Mouse (Mus musculus) lung, embryonic 15.5 days (tissue): ENCODE data around the gene Dus2. TPM values are rescaled to one million over a fixed set of nuclear protein-coding genes. Genes with fewer than 3 reads are reported as not detected.

Experiments used
- ATAC-seq: fragments of 200-750 bp; cut with Nextera tagmentation; 2 replicates; pipeline ENCODE4 v1.8.0; 2017; ENCODE audit warnings: moderate number of reproducible peaks, borderline replicate concordance; ENCODE audit not compliant: low FRiP score, low TSS enrichment; ENCODE audit errors: extremely low read depth
- H3K27ac ChIP-seq: fragments of 300-500 bp; sonication (generic); 2 replicates; pipeline ENCODE4 v1.5.1; 2015; ENCODE audit warnings: moderate library complexity, mild to moderate bottlenecking, inconsistent platforms
- H3K27me3 ChIP-seq: fragments of 300-500 bp; sonication (generic); 2 replicates; pipeline ENCODE4 v1.6.1; 2015; ENCODE audit warnings: inconsistent platforms
- H3K36me3 ChIP-seq: fragments of 300-500 bp; sonication (generic); 2 replicates; pipeline ENCODE4 v1.6.1; 2015; ENCODE audit warnings: inconsistent platforms
- H3K4me1 ChIP-seq: fragments of 300-500 bp; sonication (generic); 2 replicates; pipeline ENCODE4 v1.6.1; 2015; ENCODE audit warnings: inconsistent platforms
- H3K4me2 ChIP-seq: fragments of 300-500 bp; sonication (generic); 2 replicates; pipeline ENCODE4 v1.6.1; 2015; ENCODE audit warnings: inconsistent platforms, mild to moderate bottlenecking, moderate library complexity
- H3K4me3 ChIP-seq: fragments of 300-500 bp; sonication (generic); 2 replicates; pipeline ENCODE4 v1.5.1; 2015; ENCODE audit warnings: mild to moderate bottlenecking, inconsistent platforms
- H3K9ac ChIP-seq: fragments of 300-500 bp; sonication (generic); 2 replicates; pipeline ENCODE4 v1.6.1; 2015; ENCODE audit warnings: inconsistent platforms
- H3K9me3 ChIP-seq: fragments of 300-500 bp; sonication (generic); 2 replicates; pipeline ENCODE4 v1.6.1; 2016; ENCODE audit warnings: inconsistent platforms
- WGBS: fragments of 180-500 bp; shearing (Covaris S2); methylation state at CpG from one replicate; pipeline ENCODE4 v1.1.7; 2015; 5-methylcytosine and 5-hydroxymethylcytosine counted together
- microRNA-seq: library from miRNA; unstranded; fragments of <30 nt; microRNA quantifications from one replicate; pipeline ENCODE4, GENCODE M21; 2016
- polyA plus RNA-seq: library from polyadenylated mRNA; unstranded; fragments of >200 nt; fragmentation: Nextera tagmentation; extraction: Ambion mirVana; gene quantifications from 2 replicates; pipeline ENCODE4 v1.2.1, GENCODE M21; 2015

Gene Dus2
- polyA plus RNA-seq, 1 experiment from 2014 or later = 20.9 TPM

DNA sequence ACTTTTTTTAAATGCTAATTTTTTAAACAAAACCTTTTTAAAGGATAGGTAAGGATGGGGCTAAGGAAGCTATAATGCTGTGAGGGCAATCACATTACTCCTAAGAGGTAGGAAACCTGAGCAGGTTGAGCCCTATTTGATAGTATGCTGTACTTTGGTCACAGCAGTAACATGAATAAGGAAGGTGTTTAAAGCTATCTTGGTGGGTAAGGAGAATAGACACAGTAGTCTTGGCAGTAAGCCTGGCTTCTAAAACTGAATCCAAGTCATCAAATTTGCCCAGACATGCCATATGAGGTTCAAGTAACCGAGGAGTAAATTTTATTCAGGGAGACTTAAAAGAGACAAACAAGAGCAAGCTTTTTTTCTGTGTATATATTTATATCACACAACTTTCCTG is 78.4 kb downstream of the Dus2 start:
- 46% methylated on average over 1 of the region's 1 CpGs for WGBS
- Histone ChIP-seq H3K27me3 (no peaks in the 10 kb centered on the region), H3K36me3 (no peaks in the 10 kb centered on the region), H3K27ac (no peak overlapping the region), H3K9me3 (no peaks in the 10 kb centered on the region), H3K4me1 (no peaks in the 10 kb centered on the region), H3K9ac (no peak overlapping the region), H3K4me2 (no peak overlapping the region), H3K4me3 (no peak overlapping the region)
- ATAC-seq = no peak

DNA sequence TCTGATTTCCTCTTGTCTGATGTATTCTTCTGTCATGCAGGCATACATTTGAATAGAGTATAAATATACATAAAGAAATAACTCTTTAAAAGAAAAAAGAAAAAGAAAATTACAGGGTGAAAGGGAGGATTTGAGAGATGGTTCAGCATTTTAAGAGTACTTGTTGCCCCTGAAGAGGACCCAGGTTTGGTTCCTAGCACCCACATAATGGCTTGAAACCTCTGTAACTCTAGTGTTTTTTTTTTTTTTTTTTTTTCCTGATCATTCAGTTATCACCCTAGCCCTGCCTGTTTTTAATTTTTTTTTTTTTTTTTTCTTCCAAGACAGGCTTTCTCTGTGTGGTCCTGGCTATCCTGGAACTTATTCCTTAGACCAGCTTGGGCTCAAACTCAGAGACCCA is 81.0 kb downstream of the Dus2 start:
- no peak overlapping the region for H3K9ac ChIP-seq
- H3K27ac ChIP-seq = no peak overlapping the region
- H3K9me3 ChIP-seq = no peaks in the 10 kb centered on the region
- no peak overlapping the region for H3K4me2 ChIP-seq
- no peaks in the 10 kb centered on the region for H3K4me1 ChIP-seq
- no peaks in the 10 kb centered on the region for H3K36me3 ChIP-seq
- no peak for ATAC-seq
- no peak overlapping the region for H3K4me3 ChIP-seq
- no peaks in the 10 kb centered on the region for H3K27me3 ChIP-seq

DNA sequence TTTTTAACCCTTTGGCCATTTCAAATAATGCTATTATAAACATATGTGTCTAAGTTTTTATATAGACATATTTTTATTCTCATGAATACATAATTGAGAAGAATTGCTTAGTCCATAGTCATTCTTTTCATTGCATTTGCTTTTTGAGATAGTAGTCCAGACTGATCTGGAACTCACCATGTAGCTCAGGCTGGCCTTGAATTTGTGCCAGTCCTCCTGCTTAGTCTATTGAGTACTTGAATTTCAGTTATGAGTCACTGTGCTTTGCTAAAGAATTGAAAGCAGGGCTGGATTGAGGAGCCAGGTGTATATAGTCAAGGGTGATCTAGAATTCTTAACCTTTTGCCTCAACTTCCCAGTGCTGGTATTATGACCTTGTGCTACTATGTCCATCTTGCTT is 83.1 kb downstream of the Dus2 start:
- Histone ChIP-seq H3K4me1 (no peaks in the 10 kb centered on the region), H3K4me2 (no peak overlapping the region), H3K27ac (no peak overlapping the region), H3K4me3 (no peak overlapping the region), H3K9ac (no peak overlapping the region), H3K9me3 (no peaks in the 10 kb centered on the region), H3K27me3 (no peaks in the 10 kb centered on the region), H3K36me3 (peaks cover 8% of the 10 kb centered on the region; the same call in 1 of the 2 replicates)
- ATAC-seq = no peak

DNA sequence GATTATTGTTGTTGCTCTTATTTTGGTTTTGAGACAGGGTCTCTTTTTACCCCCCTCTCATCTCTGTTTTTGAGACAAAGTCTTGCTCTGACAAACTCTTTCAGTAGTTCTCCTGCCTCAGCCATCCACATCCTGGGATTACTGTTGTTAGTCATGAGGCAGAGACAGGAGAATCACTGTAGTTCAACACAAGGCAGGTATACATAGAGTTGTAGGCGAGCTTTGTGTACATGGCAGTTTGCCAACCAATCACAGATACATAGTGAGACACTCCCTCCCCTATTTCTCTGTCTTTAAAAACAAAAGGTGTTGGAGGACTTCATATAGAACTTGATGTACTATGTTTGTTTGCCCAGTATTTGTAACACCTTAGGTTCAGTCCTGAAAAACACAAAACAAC is 83.5 kb downstream of the Dus2 start:
- H3K9me3 ChIP-seq = no peaks in the 10 kb centered on the region
- no peak for ATAC-seq
- H3K27me3 ChIP-seq = no peaks in the 10 kb centered on the region
- no peak overlapping the region for H3K9ac ChIP-seq
- no peak overlapping the region for H3K4me2 ChIP-seq
- no peaks in the 10 kb centered on the region for H3K4me1 ChIP-seq
- WGBS = 78% methylated on average over 1 of the region's 1 CpGs
- H3K4me3 ChIP-seq = no peak overlapping the region
- no peak overlapping the region for H3K27ac ChIP-seq
- H3K36me3 ChIP-seq = peaks cover 12% of the 10 kb centered on the region; the same call in 1 of the 2 replicates

DNA sequence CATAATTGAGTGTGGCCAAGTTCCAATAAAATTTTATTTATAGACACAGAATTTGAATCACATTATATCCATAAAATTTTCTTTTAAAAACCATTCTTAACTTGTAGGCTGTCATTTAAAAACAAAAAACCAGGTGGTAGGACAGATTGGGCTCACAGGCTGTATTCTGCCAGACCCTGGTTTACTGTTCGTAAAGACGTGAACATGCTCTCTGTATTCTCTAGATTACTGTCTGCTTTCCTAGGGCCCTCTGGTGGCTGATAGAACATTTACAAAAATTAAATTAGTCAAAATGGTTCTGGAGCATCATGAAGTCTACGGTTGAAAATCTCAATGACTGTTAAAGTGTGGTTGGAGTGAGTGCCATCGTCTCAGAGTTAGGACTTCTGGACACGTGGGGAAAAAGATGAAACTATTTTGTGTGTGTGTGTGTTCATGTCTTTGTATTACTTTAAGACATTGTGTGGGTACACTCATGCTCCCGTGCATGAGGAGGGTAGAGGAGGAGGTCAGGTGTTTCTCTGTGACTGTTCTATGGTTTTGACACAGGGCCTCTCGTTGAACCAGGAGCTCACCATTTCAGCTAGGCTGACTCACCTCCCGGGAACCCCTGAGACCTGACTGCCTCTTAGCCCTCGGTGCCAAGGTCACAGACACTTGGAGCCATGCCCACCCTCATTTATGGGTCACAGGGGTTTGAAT is 84.2 kb downstream of the Dus2 start:
- Histone ChIP-seq H3K4me1 (no peaks in the 10 kb centered on the region), H3K4me2 (no peak overlapping the region), H3K9me3 (no peaks in the 10 kb centered on the region), H3K27ac (no peak overlapping the region), H3K36me3 (peaks cover 12% of the 10 kb centered on the region; the same call in 1 of the 2 replicates), H3K9ac (no peak overlapping the region), H3K4me3 (no peak overlapping the region), H3K27me3 (no peaks in the 10 kb centered on the region)
- 71% methylated on average over 9 of the region's 9 CpGs for whole genome bisulfite sequencing
- no peak for ATAC-seq

DNA sequence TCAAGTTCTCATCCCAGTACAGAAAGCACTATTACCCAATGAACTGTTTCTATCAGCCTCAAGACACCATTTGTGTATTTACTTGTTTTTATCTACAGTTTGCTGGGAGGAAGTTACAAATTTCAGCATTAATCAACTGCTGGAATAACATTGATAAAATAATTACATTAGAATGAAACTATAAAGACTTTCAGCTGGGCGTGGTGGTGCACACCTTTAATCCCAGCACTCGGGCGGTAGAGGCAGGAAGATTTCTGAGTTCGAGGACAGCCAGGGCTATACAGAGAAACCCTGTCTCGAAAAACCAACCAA is 84.7 kb downstream of the Dus2 start:
- ATAC-seq = no peak
- no peaks in the 10 kb centered on the region for H3K4me1 ChIP-seq
- no peak overlapping the region for H3K4me3 ChIP-seq
- peaks cover 12% of the 10 kb centered on the region; the same call in 1 of the 2 replicates for H3K36me3 ChIP-seq
- 91% methylated on average over 5 of the region's 5 CpGs for WGBS
- H3K27ac ChIP-seq = no peak overlapping the region
- H3K27me3 ChIP-seq = no peaks in the 10 kb centered on the region
- H3K9me3 ChIP-seq = no peaks in the 10 kb centered on the region
- H3K9ac ChIP-seq = no peak overlapping the region
- no peak overlapping the region for H3K4me2 ChIP-seq

DNA sequence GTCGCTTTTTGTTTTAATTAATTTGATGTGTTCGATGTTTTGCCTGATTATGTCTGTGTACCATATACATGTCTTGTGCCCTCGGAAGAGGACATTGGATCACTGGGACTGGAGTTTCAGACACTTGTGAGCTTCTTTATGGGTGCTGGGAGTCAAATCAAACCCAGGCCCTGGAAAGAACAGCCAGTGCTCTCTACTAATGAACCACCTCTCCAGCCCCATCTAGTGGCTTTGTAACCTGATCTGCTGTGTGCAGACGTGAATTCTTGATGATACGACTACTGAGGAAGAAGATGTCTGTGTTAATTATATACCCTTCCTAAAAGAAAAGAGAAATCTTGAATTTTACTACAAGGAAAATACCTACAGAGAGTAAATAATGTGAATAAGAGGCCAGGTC is 85.5 kb downstream of the Dus2 start:
- no peak for ATAC-seq
- Histone ChIP-seq H3K36me3 (peaks cover 12% of the 10 kb centered on the region; the same call in 1 of the 2 replicates), H3K4me1 (no peaks in the 10 kb centered on the region), H3K9me3 (no peaks in the 10 kb centered on the region), H3K4me3 (no peak overlapping the region), H3K9ac (no peak overlapping the region), H3K4me2 (no peak overlapping the region), H3K27me3 (no peaks in the 10 kb centered on the region), H3K27ac (no peak overlapping the region)
- 74% methylated on average over 5 of the region's 5 CpGs for WGBS

DNA sequence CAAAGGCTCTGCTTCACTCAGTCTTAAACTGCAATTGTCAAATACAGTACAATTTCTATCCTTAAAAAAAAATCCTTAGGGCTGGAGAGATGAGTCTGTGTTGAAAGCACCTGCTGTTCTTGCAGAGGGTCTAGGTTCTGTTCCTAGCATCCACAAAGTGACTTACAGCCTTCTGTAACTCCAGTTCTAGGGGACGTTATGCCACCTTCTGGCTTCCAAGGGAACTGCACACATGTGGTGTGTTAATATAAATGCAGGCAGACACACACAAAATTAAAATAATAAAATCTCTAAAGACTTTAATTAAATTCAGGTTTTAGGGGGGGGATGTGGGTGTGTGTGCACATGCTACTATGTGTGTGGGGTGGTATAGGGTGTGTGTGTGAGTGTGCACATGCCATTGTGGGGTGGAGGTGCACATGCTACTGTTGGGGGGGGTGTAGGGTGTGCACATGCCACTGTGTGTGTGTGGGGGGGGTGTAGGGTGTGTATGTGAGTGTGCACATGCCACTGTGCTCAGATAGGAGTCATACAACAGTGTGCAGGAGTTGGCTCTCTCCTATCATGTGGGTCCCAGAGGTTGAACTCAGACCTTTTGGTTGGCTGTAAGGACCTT is 86.4 kb downstream of the Dus2 start:
- no peaks in the 10 kb centered on the region for H3K4me1 ChIP-seq
- no peak overlapping the region for H3K27ac ChIP-seq
- no peak overlapping the region for H3K4me2 ChIP-seq
- no peak overlapping the region for H3K9ac ChIP-seq
- WGBS = 87% methylated on average over 1 of the region's 1 CpGs
- no peak for ATAC-seq
- H3K9me3 ChIP-seq = no peaks in the 10 kb centered on the region
- no peak overlapping the region for H3K4me3 ChIP-seq
- H3K27me3 ChIP-seq = no peaks in the 10 kb centered on the region
- peaks cover 15% of the 10 kb centered on the region; the same call in 1 of the 2 replicates for H3K36me3 ChIP-seq

DNA sequence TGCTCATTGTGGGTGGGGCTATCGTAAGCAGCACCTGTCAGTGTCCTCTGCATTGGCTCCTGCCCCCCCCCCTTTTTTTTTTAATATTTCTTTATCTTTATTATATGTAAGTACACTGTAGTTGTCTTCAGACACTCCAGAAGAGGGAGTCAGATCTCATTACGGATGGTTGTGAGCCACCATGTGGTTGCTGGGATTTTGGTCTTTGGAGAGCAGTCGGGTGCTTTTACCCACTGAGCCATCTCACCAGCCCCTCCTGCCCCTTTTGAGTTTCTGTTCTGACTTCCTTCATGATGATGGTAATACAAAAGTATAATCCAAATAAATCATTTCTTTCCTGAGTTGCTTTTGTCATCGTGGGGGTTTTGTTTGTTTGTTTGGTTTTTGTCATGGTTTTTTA is 111.2 kb downstream of the Dus2 start:
- H3K27me3 ChIP-seq = no peaks in the 10 kb centered on the region
- H3K27ac ChIP-seq = no peak overlapping the region
- H3K4me2 ChIP-seq = no peak overlapping the region
- H3K4me1 ChIP-seq = no peaks in the 10 kb centered on the region
- 84% methylated on average over 4 of the region's 4 CpGs for WGBS
- no peaks in the 10 kb centered on the region for H3K9me3 ChIP-seq
- ATAC-seq = no peak
- H3K9ac ChIP-seq = no peak overlapping the region
- H3K4me3 ChIP-seq = no peak overlapping the region
- peaks cover 38% of the 10 kb centered on the region for H3K36me3 ChIP-seq

Small RNAs within 50 kb of the gene (microRNA-seq; reads per million reads assigned to microRNA genes)
- not detected for gene Mir7074

Other genes starting within 250 kb of the Dus2 start
- 22.5 and 23.5 TPM in 2 replicates for gene Gfod2, start 232.7 kb upstream of the Dus2 start, polyA plus RNA-seq
- gene Ranbp10, start 164.0 kb upstream of the Dus2 start, polyA plus RNA-seq = 9.9 and 12.0 TPM in 2 replicates
- gene Tsnaxip1, start 163.6 kb upstream of the Dus2 start, polyA plus RNA-seq = 1.3 and 1.5 TPM in 2 replicates
- 45.2 and 45.4 TPM in 2 replicates for gene Cenpt, start 138.1 kb upstream of the Dus2 start, polyA plus RNA-seq
- gene Thap11, start 136.2 kb upstream of the Dus2 start, polyA plus RNA-seq = 67.9 and 68.2 TPM in 2 replicates
- gene Nutf2, start 130.8 kb upstream of the Dus2 start, polyA plus RNA-seq = 231 and 277 TPM in 2 replicates
- gene Edc4, start 110.5 kb upstream of the Dus2 start, polyA plus RNA-seq = 46.5 and 50.6 TPM in 2 replicates
- 0.77 and 0.93 TPM in 2 replicates for gene Nrn1l, start 97.8 kb upstream of the Dus2 start, polyA plus RNA-seq
- 32.0 and 33.0 TPM in 2 replicates for gene Pskh1, start 90.9 kb upstream of the Dus2 start, polyA plus RNA-seq
- 0.86 and 1.0 TPM in 2 replicates for gene Ctrl, start 57.5 kb upstream of the Dus2 start, polyA plus RNA-seq
- 43.9 and 51.7 TPM in 2 replicates for gene Psmb10, start 52.9 kb upstream of the Dus2 start, polyA plus RNA-seq
- gene Lcat, start 48.0 kb upstream of the Dus2 start, polyA plus RNA-seq = 1.2 and 1.9 TPM in 2 replicates
- 37.1 and 37.7 TPM in 2 replicates for gene Slc12a4, start 25.2 kb upstream of the Dus2 start, polyA plus RNA-seq
- gene Dpep3, start 11.9 kb upstream of the Dus2 start, polyA plus RNA-seq = not detected in 2 replicates
- 0.24 TPM in 1 of 2 replicates, not detected in the other for gene Dpep2nb, start 14.6 kb downstream of the Dus2 start, polyA plus RNA-seq
- 16.6 and 17.3 TPM in 2 replicates for gene Ddx28, start 20.5 kb downstream of the Dus2 start, polyA plus RNA-seq
- 6.6 and 8.2 TPM in 2 replicates for gene Nfatc3, start 67.5 kb downstream of the Dus2 start, polyA plus RNA-seq
- 43.6 and 44.1 TPM in 2 replicates for gene Esrp2, start 145.6 kb downstream of the Dus2 start, polyA plus RNA-seq
- gene Pla2g15, start 159.1 kb downstream of the Dus2 start, polyA plus RNA-seq = 12.7 and 13.7 TPM in 2 replicates
- 50.8 and 57.6 TPM in 2 replicates for gene Slc7a6, start 177.5 kb downstream of the Dus2 start, polyA plus RNA-seq
- gene Slc7a6os, start 219.6 kb downstream of the Dus2 start, polyA plus RNA-seq = 33.4 and 36.0 TPM in 2 replicates
- 46.3 and 46.5 TPM in 2 replicates for gene Prmt7, start 219.6 kb downstream of the Dus2 start, polyA plus RNA-seq